Comparison of ENCODE assay signal across 23 mouse cellular contexts in the genomic region with DNA sequence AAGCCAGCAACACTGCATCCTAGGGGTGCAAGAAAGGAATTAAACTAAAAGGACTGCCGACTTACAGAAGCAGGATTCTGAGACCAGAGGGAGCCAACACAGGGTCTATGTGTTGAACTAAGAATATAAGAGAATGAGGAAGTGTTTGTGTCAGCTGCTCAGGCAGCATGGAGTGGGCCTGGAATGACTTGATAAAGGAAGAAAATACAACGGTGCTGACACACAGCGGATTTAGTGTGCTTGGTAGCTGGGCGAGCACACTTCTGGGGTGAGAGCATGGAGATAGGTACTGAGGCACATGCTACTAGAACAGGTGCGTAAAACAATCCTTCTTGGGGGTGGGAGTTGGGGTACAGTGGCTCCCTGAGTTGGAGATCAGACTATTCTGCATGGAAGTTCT. TPM values are rescaled to one million over a fixed set of nuclear protein-coding genes. Genes with fewer than 3 reads are reported as not detected.
DNase-seq lines count a peak whose midpoint lies in the region; ATAC-seq and TF ChIP-seq lines count a peak whose summit lies in the region.
"Had no signal": no experiment of that assay in that cellular context is flagged by ENCODE, and none has a peak within 500 bp of the region (broad histone marks: within the 10 kb centered on the region; RNA-seq: fewer than 3 reads in every experiment).

No protein-coding gene starts in this region.

- no peak overlapping the region for H3K9ac ChIP-seq in heart, embryonic 13.5 days
- no peak overlapping the region for H3K9ac ChIP-seq in MEL (ENCODE audit: control insufficient read depth, low read depth, low read length, poor library complexity, severe bottlenecking)
- no peak overlapping the region for H3K9ac ChIP-seq in kidney, embryonic 15.5 days
- H3K9ac ChIP-seq: embryonic facial prominence, embryonic 15.5 days; hindbrain, embryonic 15.5 days had no signal

- ATAC-seq in heart, embryonic 13.5 days (ENCODE audit: extremely low read depth, insufficient number of reproducible peaks, low FRiP score, low TSS enrichment), result no peak
- peak; percentile 46 for ATAC-seq in granulocyte monocyte progenitor cell, adult 5-6 weeks (replicated peaks; ENCODE audit: poor library complexity, severe bottlenecking)
- ATAC-seq in kidney, embryonic 15.5 days (replicated peaks; ENCODE audit: low FRiP score), result no peak
- ATAC-seq: forebrain, embryonic 14.5 days; intestine, embryonic 16.5 days had no signal

- peak in 1 of 3 experiments; percentile 3; a peak in 1 of 6 replicates for TF ChIP-seq CTCF in MEL (IDR thresholded peaks at IDR 0.05 in 2 of 3, conservative IDR thresholded peaks at IDR 0.05 in 1 of 3; ENCODE audit: control insufficient read depth in 1 of 3, insufficient read depth in 1 of 3, low read depth in 2 of 3, low read length in 3 of 3, poor library complexity in 1 of 3, severe bottlenecking in 1 of 3)

- H3K4me1 ChIP-seq in heart, embryonic 13.5 days, result peaks cover 13% of the 10 kb centered on the region
- peaks cover 0 to 5% of the 10 kb centered on the region in 2 experiments; a peak in 2 of 4 replicates for H3K4me1 ChIP-seq in MEL (ENCODE audit: control insufficient read depth in 1 of 2, insufficient read depth in 2 of 2, low read length in 2 of 2)
- no peaks in the 10 kb centered on the region for H3K4me1 ChIP-seq in kidney, embryonic 15.5 days
- H3K4me1 ChIP-seq: embryonic facial prominence, embryonic 15.5 days; forebrain, embryonic 10.5 days; hindbrain, embryonic 15.5 days had no signal

- H3K79me2 ChIP-seq in MEL (ENCODE audit: control insufficient read depth, insufficient read depth, low read length, poor library complexity), result peaks cover 3% of the 10 kb centered on the region; the same call in 1 of the 2 replicates

- 0 out of 2 replicates have a peak overlapping the region, but pooled peaks have one; percentile 8 for H3K27ac ChIP-seq in heart, embryonic 13.5 days (replicated peaks)
- H3K27ac ChIP-seq in MEL (ENCODE audit: control insufficient read depth, low read depth, low read length), result peak overlapping the region; percentile 50
- H3K27ac ChIP-seq in kidney, embryonic 15.5 days, result no peak overlapping the region
- H3K27ac ChIP-seq: embryonic facial prominence, embryonic 15.5 days; forebrain, embryonic 10.5 days; gastrocnemius, adult 2 months; heart, adult 2 months; hindbrain, embryonic 15.5 days had no signal

- TF ChIP-seq POLR2A in MEL (IDR thresholded peaks at IDR 0.05; ENCODE audit: control insufficient read depth in 1 of 2, insufficient read depth in 1 of 2, low read depth in 1 of 2, low read length in 2 of 2, poor library complexity in 1 of 2), result no peak

- no peak overlapping the region for H3K4me3 ChIP-seq in heart, embryonic 13.5 days
- H3K4me3 ChIP-seq in MEL (ENCODE audit: control insufficient read depth in 1 of 2, insufficient read depth in 1 of 2, low read depth in 2 of 2, low read length in 2 of 2), result no peak overlapping the region
- no peak overlapping the region for H3K4me3 ChIP-seq in kidney, embryonic 15.5 days (replicated peaks)
- H3K4me3 ChIP-seq: embryonic facial prominence, embryonic 15.5 days; erythroblast, embryonic 14.5 days; forebrain, embryonic 10.5 days; gastrocnemius, adult 2 months; heart, adult 2 months; hindbrain, embryonic 15.5 days had no signal

- H3K9me3 ChIP-seq in heart, embryonic 13.5 days, result no peaks in the 10 kb centered on the region
- H3K9me3 ChIP-seq in MEL (replicated peaks; ENCODE audit: insufficient read depth, low read length), result no peaks in the 10 kb centered on the region
- H3K9me3 ChIP-seq in kidney, embryonic 15.5 days (replicated peaks), result no peaks in the 10 kb centered on the region
- H3K9me3 ChIP-seq: embryonic facial prominence, embryonic 15.5 days; forebrain, embryonic 10.5 days; hindbrain, embryonic 15.5 days had no signal

- no peak for DNase-seq in heart, postnatal 36 days
- peak; percentile 89 for DNase-seq in MEL (ENCODE audit: low read depth, low spot score)
- DNase-seq in cerebellum, adult 11-12 months, result no peak
- DNase-seq in left cerebral cortex, adult 9 months (ENCODE audit: low spot score in 2 of 2), result no peak
- DNase-seq: adrenal gland, adult 8-10 months; adrenal gland, postnatal 36 days; cerebellum, adult 18-20 months; cerebellum, adult 9-11 months; embryo, embryonic 11 days; gastrocnemius, adult 2 months; gastrocnemius, postnatal 25 days; heart, adult 2 months; heart, postnatal 10 days had no signal

- H3K36me3 ChIP-seq in heart, embryonic 13.5 days, result peaks cover 98% of the 10 kb centered on the region
- H3K36me3 ChIP-seq in MEL (ENCODE audit: control insufficient read depth in 1 of 2, insufficient read depth in 2 of 2, low read length in 2 of 2), result peaks cover 9 to 14% of the 10 kb centered on the region in 2 experiments
- H3K36me3 ChIP-seq in kidney, embryonic 15.5 days, result peaks cover 78% of the 10 kb centered on the region

- no peak overlapping the region for H3K4me2 ChIP-seq in heart, embryonic 13.5 days
- H3K4me2 ChIP-seq in kidney, embryonic 15.5 days, result no peak overlapping the region
- H3K4me2 ChIP-seq: embryonic facial prominence, embryonic 15.5 days; heart, embryonic 11.5 days; hindbrain, embryonic 15.5 days had no signal

- peak; percentile 73 to 78 for TF ChIP-seq EP300 in MEL (IDR thresholded peaks at IDR 0.05; ENCODE audit: low read depth in 1 of 2, low read length in 2 of 2)

- intact Hi-C loops in heart, postnatal 36 days (cut with DNase I), result no loop called here

- no peak; the same call in 1 of the 2 replicates for TF ChIP-seq RAD21 in MEL (IDR thresholded peaks at IDR 0.05; ENCODE audit: low read depth, low read length)

- 53% methylated on average over 5 of the region's 5 CpGs for WGBS in heart, embryonic 13.5 days
- 91% methylated on average over 5 of the region's 5 CpGs for WGBS in kidney, embryonic 15.5 days

- no peaks in the 10 kb centered on the region for H3K27me3 ChIP-seq in heart, embryonic 13.5 days (replicated peaks)
- no peaks in the 10 kb centered on the region for H3K27me3 ChIP-seq in MEL (ENCODE audit: control insufficient read depth in 1 of 2, insufficient read depth in 2 of 2, low read length in 2 of 2)
- no peaks in the 10 kb centered on the region for H3K27me3 ChIP-seq in kidney, embryonic 15.5 days
- H3K27me3 ChIP-seq: embryonic facial prominence, embryonic 15.5 days; hindbrain, embryonic 15.5 days had no signal

TF ChIP-seq in MEL, 35 proteins besides CTCF, POLR2A, EP300 and RAD21 (continues in another document):
- TF ChIP-seq TAL1 (IDR thresholded peaks at IDR 0.05; ENCODE audit: low read length) (peak; percentile 87), E2F4 (IDR thresholded peaks at IDR 0.05; ENCODE audit: borderline replicate concordance, low read depth, low read length) (no peak), ZMIZ1 (IDR thresholded peaks at IDR 0.05; ENCODE audit: low read depth, low read length) (no peak), POLR2AphosphoS5 (IDR thresholded peaks at IDR 0.05; ENCODE audit: borderline replicate concordance, low read depth, low read length) (no peak), MEF2A (IDR thresholded peaks at IDR 0.05; ENCODE audit: extremely low read depth, insufficient replicate concordance, low read depth, low read length, poor library complexity, severe bottlenecking) (no peak), MXI1 (IDR thresholded peaks at IDR 0.05; ENCODE audit: low read depth, low read length) (peak; percentile 85), TCF12 (IDR thresholded peaks at IDR 0.05; ENCODE audit: low read depth, low read length) (peak; percentile 74), GATA1 (IDR thresholded peaks at IDR 0.05; ENCODE audit: low read depth, low read length) (peak; percentile 76), SMC3 (IDR thresholded peaks at IDR 0.05; ENCODE audit: low read depth, low read length) (no peak), CHD1 (IDR thresholded peaks at IDR 0.05; ENCODE audit: low read depth, low read length) (no peak), ZKSCAN1 (IDR thresholded peaks at IDR 0.05; ENCODE audit: low read depth, low read length) (no peak), MAX (IDR thresholded peaks at IDR 0.05; ENCODE audit: low read length) (peak; percentile 81), UBTF (IDR thresholded peaks at IDR 0.05; ENCODE audit: borderline replicate concordance, insufficient read depth, low read depth, low read length) (no peak), USF1 (IDR thresholded peaks at IDR 0.05; ENCODE audit: low read depth, low read length) (0 out of 2 replicates have a peak, but pooled peaks have one; percentile 31), SIN3A (IDR thresholded peaks at IDR 0.05; ENCODE audit: low read length) (peak; percentile 81), CHD2 (IDR thresholded peaks at IDR 0.05; ENCODE audit: low read length) (no peak), ZNF384 (IDR thresholded peaks at IDR 0.05; ENCODE audit: low read depth, low read length) (no peak), TBP (IDR thresholded peaks at IDR 0.05; ENCODE audit: low read depth, low read length) (no peak), USF2 (IDR thresholded peaks at IDR 0.05; ENCODE audit: borderline replicate concordance in 1 of 2, insufficient read depth in 1 of 2, low read depth in 1 of 2, low read length in 2 of 2) (no peak), NELFE (IDR thresholded peaks at IDR 0.05; ENCODE audit: low read depth, low read length) (no peak), JUND (IDR thresholded peaks at IDR 0.05; ENCODE audit: low read depth, low read length) (no peak), MAFK (IDR thresholded peaks at IDR 0.05; ENCODE audit: borderline replicate concordance, low read depth, low read length) (no peak), MYC (IDR thresholded peaks at IDR 0.05; ENCODE audit: low read depth, low read length) (peak; percentile 92), NRF1 (IDR thresholded peaks at IDR 0.05; ENCODE audit: insufficient read depth, low read depth, low read length, poor library complexity, severe bottlenecking) (no peak), MAZ (IDR thresholded peaks at IDR 0.05; ENCODE audit: low read depth, low read length) (no peak), MYB (IDR thresholded peaks at IDR 0.05; ENCODE audit: low read depth, low read length) (no peak), ELF1 (IDR thresholded peaks at IDR 0.05; ENCODE audit: low read depth, low read length) (no peak), BHLHE40 (IDR thresholded peaks at IDR 0.05; ENCODE audit: borderline replicate concordance, low read depth, low read length) (peak; percentile 50; the same call in 1 of the 2 replicates)

RNA-seq across cellular contexts. Expression of gene Vps13d, which starts 51.3 kb away (rescaled TPM):
- 6.2 and 6.6 TPM in 2 replicates for polyA plus RNA-seq in heart, embryonic 13.5 days (2015; fragmentation: Nextera tagmentation; extraction: Ambion mirVana)
- 10 to 100 TPM; 70.1 to 73.5 TPM for total RNA-seq in heart, postnatal 36 days (2021)
- 8.9 and 10.0 TPM in 2 replicates for total RNA-seq in MEL (2012; rRNA removed)
- 10 to 100 TPM; 13.2 to 14.5 TPM for polyA plus RNA-seq in MEL (2012; ENCODE audit: insufficient read depth in 1 of 2, insufficient read length in 2 of 2, low read depth in 1 of 2, low replicate concordance in 2 of 2, missing spikeins in 1 of 2)
- 21.4 and 26.1 TPM in 2 replicates for total RNA-seq in granulocyte monocyte progenitor cell, adult 5-6 weeks (2014; fragmentation: Nextera tagmentation)
- total RNA-seq in granulocyte monocyte progenitor cell, adult 5-6 weeks (2017), result 37.3 and 41.3 TPM in 2 replicates
- polyA plus RNA-seq in kidney, embryonic 15.5 days (2015; fragmentation: Nextera tagmentation; extraction: Ambion mirVana), result 9.9 and 10.1 TPM in 2 replicates
